Mouse (Mus musculus): ENCODE measurements around the gene Arhgef28.

DNA sequence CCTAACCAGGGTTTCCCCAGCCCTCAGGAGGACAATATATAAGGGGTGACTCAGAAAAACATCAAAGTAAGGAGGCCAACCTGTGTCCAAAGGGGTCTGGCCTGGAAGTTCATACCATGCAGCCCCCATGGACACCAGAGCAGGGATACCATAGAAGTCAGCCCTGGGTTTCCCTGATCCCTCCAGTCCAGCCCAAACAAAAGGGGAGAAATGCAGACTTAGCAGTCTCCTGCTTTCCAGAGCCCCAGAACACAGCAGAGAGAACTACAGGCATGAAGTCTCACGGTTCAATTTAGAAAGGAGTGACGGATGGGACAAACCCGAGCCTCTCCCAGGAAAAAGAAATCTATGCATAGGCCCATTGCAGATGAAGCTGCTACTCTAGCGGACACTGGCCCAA is 91.2 kb downstream of the Arhgef28 start:
- TF ChIP-seq CTCF (IDR thresholded peaks at IDR 0.05; ENCODE audit: extremely low read depth, insufficient read length, insufficient replicate concordance, low read depth, low read length) (no peak), POLR2A (IDR thresholded peaks at IDR 0.05; ENCODE audit: low read depth, low read length) (no peak)
